Mouse (Mus musculus) CD4-positive, CD25-positive, alpha-beta regulatory T cell, adult 2 months (primary cell): ENCODE measurements at regions not wholly inside any gene's neighbourhood (a gene's known extent, or its start where the extent isn't known, plus 50 kb on each side); places are given as distances from the start of the nearest gene placed in this dataset.

Experiments
- DNase-seq: peaks from one replicate; pipeline ENCODE4 v3.0.0-alpha.2; 2012; ENCODE audit warnings: low read depth, low spot score

DNA sequence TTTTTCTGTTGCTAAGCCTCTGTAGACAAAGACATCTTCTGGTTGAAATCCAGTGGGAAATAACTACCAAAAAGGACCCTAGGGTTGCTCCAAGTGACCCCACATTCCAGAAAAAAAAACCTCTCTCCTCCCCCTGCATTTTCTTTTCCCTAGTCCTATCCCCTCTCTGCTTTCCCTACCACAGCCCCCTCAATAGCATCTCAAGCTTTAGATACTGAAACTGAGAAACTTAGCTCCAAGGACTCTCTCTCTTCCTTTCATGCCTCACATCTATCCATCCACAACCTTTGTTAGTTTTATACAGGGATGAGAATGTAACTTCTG lies 207.5 kb upstream of the Ercc4 start:
- DNase-seq: no peak

GRCm38 (mm10) chr16:12903161-12903560 lies 206.3 kb upstream of the Ercc4 start:
- DNase-seq: no peak

- no peak for DNase-seq
Observed at GRCm38 (mm10) chr16:12904937-12905336, 204.5 kb upstream of the Ercc4 start.

- no peak for DNase-seq
Observed at GRCm38 (mm10) chr16:12924668-12925067, 184.8 kb upstream of the Ercc4 start.

- DNase-seq: no peak
Observed at GRCm38 (mm10) chr16:12925931-12926330, 183.6 kb upstream of the Ercc4 start.

DNA sequence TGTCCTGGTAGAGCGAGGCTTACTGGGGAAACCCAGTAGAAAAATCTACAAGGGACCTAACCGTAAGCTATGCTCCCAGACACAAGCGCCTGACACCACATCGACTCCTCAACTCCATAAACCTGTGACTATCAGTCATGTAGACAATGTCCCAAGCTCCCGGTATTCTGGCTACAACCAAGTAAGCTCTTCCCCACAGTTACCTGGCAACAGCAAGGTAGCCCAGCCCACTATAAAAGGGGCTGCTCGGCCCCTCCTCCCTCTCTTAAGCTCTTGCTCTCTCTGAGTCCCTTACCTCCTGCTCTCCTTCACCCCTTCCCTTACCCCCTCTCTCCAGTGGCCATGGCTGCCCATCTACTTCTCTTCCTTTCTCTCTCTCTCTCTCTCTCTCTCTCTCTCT lies 178.4 kb upstream of the Ercc4 start:
- DNase-seq: no peak

- DNase-seq: no peak
Observed at GRCm38 (mm10) chr16:12932959-12933358, 176.5 kb upstream of the Ercc4 start.

DNA sequence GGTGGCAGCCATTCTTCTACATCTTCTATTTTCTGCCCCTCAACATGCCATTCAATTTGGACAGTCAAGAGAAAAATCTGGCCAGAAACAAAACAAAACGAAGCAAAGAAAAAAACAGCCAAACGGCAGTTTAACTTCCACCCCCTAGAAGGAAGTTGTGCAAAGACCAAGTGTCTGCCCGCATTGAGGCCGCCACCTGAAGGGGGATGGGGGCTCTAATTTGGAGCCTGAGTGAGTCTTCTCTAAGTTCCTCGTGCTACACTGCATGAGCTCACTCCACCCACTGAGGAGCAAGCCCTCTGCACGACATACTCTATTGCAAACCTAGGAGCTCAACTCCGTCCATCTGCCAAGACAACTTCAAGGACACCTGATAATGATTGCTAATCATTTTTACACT lies 174.9 kb upstream of the Ercc4 start:
- no peak for DNase-seq

DNA sequence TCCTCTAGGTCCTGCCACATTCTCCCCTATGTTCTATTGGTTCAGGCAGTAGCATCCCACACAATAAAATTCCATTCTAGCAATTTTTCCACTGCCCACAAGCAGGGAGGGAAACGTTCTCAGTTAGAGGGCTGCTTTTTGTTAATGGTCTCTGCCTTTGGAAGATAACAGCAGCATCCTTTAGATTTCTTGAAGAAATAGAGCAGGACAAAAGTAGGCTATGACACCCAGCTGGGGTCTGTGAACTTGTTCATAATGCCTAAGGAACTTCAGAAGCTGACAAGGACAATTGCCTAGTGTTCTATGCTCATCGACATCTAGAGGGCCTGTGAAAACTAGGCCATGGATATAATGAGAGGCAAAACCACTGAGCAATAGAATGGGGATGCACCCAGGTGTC lies 174.2 kb upstream of the Ercc4 start:
- no peak for DNase-seq

- no peak for DNase-seq
Observed at GRCm38 (mm10) chr16:12936571-12936970, 172.9 kb upstream of the Ercc4 start.

GRCm38 (mm10) chr16:12938563-12938962 lies 170.9 kb upstream of the Ercc4 start:
- DNase-seq: no peak

DNA sequence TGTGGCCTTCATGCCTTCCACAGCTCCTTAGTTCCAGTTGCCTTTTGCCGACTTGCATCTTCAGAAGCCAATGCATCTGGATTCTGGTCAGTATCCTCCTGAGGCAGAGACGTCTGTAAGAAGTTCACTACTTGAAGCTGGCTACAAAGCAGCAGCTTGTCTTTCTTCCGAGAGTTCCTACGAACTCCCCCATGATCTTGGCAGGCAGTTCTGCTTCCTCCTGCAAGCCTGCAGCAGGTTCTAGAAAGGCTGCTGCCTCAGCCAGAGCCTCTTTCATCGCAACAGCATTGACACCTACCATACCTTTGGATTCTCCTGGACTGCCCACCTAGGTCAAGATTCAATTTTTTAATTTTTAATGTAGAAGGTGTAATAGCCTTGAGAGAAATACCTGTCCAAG lies 158.3 kb upstream of the Ercc4 start:
- DNase-seq: no peak

- DNase-seq: no peak
Observed at GRCm38 (mm10) chr16:12954028-12954427, 155.5 kb upstream of the Ercc4 start.

- DNase-seq: no peak
Observed at GRCm38 (mm10) chr16:12956416-12956815, 153.1 kb upstream of the Ercc4 start.

DNA sequence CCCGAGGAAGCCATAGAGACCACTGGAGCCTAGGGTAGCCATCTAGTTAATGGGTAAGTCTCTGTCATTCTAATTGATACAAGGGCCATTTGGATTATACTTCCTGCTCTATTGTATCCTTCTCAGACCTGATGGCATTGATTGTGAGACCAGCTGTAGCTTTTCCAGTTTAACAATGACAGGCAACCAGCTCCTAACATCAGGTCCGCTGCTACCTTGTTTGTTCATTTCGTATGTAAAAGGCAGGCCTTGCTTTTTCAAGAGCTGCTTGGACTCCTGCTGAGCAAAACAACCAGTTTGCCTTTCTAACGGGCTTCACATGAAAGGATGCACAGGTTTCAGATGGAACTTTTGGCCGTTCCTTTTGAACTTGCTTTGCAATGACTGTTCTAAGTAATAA lies 148.6 kb upstream of the Ercc4 start:
- DNase-seq: no peak

DNA sequence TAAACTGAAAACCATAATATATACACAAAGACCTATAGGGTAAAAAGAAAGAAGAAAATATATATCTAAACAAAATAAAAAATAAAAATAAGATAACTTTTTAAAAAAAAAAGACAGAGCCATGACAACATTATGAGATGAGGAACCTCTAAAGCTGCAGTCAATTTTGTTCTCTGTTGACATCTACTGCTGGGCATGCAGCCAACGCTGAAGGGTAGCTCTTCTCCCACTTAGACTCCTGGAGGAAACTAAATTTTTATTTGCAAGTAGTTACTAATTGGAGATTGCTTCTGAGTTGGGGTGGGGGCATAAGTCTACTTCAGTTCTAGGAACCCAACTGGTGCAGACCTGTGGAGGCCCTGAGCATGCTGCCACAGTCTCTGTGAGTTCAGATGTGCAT lies 126.8 kb upstream of the Ercc4 start:
- DNase-seq: no peak

DNA sequence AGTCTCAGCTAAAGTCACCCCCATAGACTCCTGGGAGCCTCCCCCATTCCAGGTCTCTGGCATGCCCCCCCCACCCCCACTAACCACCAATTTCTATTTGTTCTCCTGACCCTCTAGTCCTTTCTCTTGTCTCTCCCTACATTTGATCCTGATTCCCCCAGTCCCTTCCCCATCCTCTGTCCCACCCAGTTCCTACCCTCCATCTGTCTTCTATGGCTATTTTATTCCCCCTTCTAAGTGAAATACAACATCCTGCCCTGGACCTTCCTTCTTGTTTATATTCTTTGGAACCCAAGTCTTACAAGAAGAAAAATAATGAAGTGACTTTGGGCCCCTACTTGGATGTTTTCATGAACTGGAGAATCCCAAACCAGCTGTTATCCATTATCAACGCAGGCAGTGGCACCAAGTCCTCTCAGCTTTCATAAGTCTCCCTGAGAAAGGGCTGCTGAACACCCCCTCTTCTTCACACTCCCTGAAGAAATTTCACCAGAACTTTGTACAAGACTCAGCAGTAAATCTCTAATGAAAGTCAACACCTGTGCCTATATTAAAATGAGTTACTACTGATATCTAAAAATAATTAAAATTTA lies 108.1 kb upstream of the Ercc4 start:
- no peak for DNase-seq

DNA sequence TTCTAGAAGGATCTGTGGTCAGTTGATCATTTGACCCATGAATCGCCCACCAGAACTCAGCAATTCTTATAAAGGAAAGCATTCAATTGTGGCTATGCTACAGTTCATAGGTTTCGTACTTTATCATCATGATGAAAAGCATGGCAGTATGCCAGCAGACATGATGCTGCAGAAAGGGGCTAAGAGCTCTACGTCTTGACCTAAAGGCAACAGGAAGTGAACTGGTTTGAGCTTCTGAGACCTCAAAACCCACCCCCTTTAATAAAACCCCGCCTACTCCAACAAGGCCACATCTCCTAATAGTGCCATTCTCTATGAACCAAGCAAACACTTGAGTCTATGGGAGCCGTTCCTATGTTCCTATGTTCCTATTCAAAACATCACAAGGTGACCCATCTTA lies 96.6 kb upstream of the Ercc4 start:
- DNase-seq: no peak

DNA sequence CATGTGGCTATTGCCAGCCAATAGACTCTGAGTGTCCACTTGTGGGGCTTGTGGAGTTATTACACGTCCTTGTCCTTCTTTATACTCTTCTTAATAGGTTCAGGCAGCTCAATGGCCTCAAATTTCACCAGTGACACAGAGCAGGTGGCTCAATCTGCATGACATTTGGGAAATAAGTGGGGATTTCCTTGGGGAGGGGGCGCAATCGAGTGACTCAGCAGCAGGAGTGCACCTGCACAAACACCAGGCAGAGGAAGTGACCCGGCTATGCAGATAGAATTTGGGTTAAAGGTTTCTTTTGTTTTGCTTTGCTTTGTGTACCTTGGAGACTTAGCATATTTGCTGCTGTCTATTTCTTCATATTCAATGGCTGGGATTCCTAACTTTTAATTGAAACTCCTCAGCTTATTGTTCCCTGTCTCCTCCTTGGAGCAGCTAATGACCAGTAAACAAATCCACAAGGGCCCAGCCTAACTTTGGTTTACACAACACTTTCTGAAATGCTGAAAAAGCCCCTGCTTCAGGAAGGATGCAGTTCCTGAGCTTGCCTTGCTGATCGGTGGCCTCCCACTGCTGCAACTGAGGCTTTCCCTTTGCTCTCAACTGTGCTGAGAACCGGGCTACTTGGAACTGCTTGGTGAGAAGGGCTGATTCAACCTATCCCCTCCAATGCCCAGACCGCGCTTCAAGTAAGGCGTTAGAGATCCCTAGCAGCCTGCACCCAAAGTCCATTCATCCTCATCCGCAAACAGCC lies 95.4 kb upstream of the Ercc4 start:
- DNase-seq: no peak

- DNase-seq: peak; percentile 61
Observed at GRCm38 (mm10) chr16:13022875-13023274, 86.6 kb upstream of the Ercc4 start.

DNA sequence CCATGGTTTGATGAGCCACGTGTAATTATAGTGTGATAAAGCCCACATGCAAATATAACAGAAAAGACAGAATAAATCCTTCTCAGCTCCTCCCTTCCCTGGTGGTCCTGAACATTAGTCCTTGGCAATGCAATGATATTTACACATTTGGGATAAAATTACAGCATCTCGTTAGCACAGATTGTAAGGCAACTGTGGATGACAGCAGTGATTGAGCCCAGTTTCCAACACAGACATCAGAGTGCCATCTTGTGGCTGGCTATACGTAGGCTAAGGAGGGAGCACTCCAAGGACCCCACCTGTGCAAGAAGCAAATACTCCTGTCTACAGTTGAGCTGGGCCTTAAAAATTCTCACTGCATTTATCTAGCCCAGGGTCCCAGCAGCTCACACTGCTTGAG lies 84.1 kb upstream of the Ercc4 start:
- DNase-seq: no peak

DNA sequence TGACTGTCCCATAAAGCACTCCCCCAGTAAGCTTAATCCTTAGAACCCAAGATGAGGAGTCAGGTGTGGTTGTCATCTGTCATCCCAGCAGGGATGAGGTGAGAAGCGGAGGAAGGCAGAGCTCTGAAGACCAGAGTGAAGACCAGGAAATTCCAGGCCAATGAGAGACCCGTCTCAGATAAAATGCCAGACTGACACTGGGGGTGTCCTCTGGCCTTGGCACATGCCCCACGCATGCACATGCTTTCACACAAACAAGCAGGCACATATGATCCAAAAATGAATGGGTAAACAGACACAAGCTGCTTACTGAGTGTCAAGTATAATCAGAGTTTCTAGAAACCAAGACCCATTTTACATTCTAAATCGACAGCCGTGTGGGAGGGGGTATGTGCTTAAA lies 75.3 kb upstream of the Ercc4 start:
- DNase-seq: no peak

DNA sequence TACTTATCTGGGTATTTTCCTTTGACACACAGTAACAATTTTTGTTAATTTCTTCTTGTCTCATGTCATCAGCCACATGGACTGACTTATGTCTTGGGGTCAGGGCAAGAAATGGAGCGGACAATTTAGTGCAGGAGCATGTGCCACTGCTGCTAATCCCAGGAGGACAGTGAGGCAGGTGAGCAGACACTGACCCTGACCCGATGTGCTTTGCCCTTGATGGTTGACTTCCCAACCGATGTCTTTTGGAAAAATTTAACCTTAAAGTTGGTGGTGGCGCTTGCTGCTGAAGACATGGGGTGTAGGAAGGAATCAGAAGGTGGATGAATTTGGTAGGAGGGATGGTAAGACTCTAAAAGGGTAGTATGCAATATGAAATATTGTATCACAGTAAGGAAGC lies 72.9 kb upstream of the Ercc4 start:
- no peak for DNase-seq
